Mouse (Mus musculus) kidney, adult 18-20 months (tissue): ENCODE results near the gene Gm28044.
"Not testable (repeated sequence)": the region's sequence is repeated elsewhere in the genome, so short reads cannot be mapped to it uniquely, and the experiment has no call there.

Experiments used
- DNase-seq: peaks from one replicate; pipeline ENCODE4 v3.0.0; 2021

The Gm28044 gene

GRCm38 (mm10) chr13:67360131-67360744 is at the start of gene Gm28044, which contains the start of gene Zfp953:
Gene Gm28044 (minus strand): TSS chr13:67360536.
Gene Zfp953 (minus strand): TSS chr13:67360605.
- peak; percentile 95 for DNase-seq

DNA sequence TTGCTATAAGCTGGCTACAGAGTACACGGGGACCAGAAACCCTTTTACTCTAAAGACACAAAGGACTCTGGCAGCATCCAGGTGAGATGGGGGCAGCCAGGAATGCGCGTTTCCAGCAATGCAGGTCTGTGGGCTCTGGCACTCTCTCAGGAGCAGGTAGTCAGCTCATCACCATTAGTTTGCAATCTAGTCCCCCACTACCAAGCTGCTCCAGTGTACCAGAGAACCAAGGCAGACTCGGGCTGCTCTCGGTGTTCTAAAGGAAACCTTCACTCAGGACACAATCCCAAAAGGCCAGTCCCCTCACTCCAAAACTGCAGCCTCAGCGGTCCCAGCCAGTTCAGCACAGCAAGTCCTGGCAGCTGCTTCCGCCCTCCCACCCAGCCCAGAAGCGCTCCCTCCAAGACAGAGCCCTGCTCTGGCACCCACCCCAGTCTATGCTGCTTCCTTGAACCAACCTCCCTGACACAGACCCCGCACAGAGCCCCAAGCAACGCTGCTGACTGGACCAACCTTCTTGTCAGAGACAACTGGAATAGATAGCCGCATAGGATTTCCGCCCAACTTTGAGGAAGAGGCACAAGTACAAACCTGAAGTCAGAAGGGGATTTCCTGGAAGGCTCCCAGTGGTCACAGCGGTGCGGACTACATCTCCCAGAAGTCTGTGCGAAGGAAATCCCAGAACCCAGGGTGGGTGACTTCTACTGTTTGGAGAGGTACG is 39.0 kb upstream of the Gm28044 start, which contains the start of gene Zfp429:
Zfp429 (minus strand) TSS at position 637 of the 721 bp plus-strand sequence.
- DNase-seq = peak; percentile 83

- not testable (repeated sequence) for DNase-seq
These were observed 15.9 kb upstream of the Gm28044 start for GRCm38 (mm10) chr13:67376255-67376654.

DNA sequence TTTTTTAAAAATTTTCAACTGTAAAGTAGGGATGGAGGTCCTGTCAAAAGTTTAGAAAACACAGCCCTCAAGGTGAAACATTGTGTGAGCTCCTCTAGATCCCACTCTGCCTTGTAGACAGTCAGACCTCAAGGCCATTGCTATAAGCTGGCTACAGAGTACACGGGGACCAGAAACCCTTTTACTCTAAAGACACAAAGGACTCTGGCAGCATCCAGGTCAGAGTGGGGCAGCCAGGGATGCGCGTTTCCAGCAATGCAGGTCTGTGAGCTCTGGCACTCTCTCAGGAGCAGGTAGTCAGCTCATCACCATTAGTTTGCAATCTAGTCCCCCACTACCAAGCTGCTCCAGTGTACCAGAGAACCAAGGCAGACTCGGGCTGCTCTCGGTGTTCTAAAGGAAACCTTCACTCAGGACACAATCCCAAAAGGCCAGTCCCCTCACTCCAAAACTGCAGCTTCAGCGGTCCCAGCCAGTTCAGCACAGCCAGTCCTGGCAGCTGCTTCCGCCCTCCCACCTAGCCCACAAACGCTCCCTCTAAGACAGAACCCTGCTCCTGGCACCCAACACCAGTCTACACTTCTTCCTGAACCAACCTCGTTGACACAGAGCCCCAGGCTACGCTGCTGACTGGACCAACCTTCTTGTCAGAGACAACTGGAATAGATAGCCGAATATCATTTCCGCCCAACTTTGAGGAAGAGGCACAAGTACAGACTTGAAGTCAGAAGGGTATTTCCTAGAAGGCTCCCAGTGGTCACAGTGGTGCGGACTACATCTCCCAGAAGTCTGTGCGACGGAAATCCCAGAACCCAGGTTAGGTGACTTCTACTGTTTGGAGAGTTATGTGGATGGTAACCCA is 14.9 kb upstream of the Gm28044 start, which contains the start of the genes Gm28041 and Zfp456:
Gm28041 (minus strand) TSS at position 684 of the 862 bp plus-strand sequence.
Zfp456 (minus strand) TSS at position 761 of the 862 bp plus-strand sequence.
- peak; percentile 82 for DNase-seq

- DNase-seq = no peak
These were observed 8.5 kb downstream of the Gm28044 start for GRCm38 (mm10) chr13:67351854-67352253.

DNA sequence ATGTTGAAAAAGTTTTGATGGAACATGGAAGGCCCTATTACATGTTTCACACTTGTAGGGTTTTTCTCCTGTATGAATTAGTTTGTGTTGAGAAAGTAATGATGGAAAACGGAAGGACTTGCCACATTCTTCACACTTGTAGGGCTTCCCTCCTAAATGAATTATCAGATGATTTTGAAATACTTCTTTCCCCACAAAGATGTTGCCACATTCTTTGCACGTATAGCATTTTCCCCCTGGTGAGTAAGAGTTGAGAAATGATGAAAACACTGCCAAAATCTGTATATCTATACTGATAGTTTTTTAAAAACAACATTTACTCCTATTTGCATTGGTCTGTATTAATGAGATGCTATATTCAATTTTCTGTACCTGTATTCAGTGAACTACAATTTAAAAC is 16.9 kb downstream of the Gm28044 start:
- no peak for DNase-seq

- DNase-seq = no peak
These were observed 27.5 kb downstream of the Gm28044 start for GRCm38 (mm10) chr13:67332877-67333276.

GRCm38 (mm10) chr13:67332019-67332724 is 28.2 kb downstream of the Gm28044 start, which contains the start of gene Zfp595:
Gene Zfp595 (minus strand): TSS chr13:67332570.
- peak; percentile 90 for DNase-seq

- no peak for DNase-seq
These were observed 53.6 kb downstream of the Gm28044 start for GRCm38 (mm10) chr13:67306718-67307117.

- DNase-seq = peak; percentile 92
These were observed 54.3 kb downstream of the Gm28044 start, which contains the start of gene Zfp457 for GRCm38 (mm10) chr13:67305822-67306672. Gene Zfp457 (minus strand): TSS chr13:67306485.

GRCm38 (mm10) chr13:67278314-67278713 is 82.0 kb downstream of the Gm28044 start, which contains the start of gene Zfp458:
Gene Zfp458 (minus strand): TSS chr13:67278466.
- DNase-seq = no peak

DNA sequence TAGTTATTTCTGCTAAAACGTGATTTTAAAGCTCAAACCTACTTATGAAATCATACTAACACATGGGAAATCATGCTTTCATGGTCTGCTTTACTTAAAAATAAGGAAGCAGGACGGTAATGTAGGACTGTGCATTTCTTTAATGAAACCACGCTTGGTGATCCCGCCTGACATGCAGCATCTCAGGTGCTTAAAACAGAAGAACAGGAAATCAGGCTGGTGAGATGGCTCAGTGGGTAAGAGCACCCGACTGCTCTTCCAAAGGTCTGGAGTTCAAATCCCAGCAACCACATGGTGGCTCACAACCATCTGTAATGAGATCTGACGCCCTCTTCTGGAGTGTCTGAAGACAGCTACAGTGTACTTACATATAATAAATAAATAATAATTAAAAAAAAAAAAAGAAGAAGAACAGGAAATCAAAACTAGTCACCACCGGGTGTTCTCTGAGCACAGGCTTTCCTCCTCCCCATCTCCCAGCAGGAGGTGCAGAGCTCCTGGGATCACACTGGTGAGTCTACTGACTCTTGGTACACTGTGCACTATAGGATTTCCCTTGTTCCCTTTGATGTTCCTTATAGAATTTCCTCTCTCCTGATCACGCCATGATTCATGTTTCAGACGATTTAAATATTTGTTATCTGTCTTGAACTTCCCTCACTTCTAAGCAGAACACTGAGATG is 90.8 kb downstream of the Gm28044 start:
- not testable (repeated sequence) for DNase-seq

- DNase-seq = peak; percentile 82
These were observed 91.6 kb downstream of the Gm28044 start for GRCm38 (mm10) chr13:67268568-67269369.
